Mouse (Mus musculus) gastrocnemius, postnatal 4 days (tissue): ENCODE results near the gene Gda. TPM values are rescaled to one million over a fixed set of nuclear protein-coding genes. Genes with fewer than 3 reads are reported as not detected.

Experiments used
- DNase-seq, 2 experiments: peaks; one replicate each; pipeline ENCODE4 v3.0.0; 2021 to 2022; ENCODE audit warnings: low spot score in 2 of 2, mixed read lengths in 2 of 2
- total RNA-seq, 2 experiments: library from RNA; stranded (reverse); gene quantifications; 2 replicates each; pipeline ENCODE4 v1.2.3; 2021

Gda gene
- total RNA-seq, 2 experiments from 2014 or later, result 1.0 to 1.4 TPM

DNA sequence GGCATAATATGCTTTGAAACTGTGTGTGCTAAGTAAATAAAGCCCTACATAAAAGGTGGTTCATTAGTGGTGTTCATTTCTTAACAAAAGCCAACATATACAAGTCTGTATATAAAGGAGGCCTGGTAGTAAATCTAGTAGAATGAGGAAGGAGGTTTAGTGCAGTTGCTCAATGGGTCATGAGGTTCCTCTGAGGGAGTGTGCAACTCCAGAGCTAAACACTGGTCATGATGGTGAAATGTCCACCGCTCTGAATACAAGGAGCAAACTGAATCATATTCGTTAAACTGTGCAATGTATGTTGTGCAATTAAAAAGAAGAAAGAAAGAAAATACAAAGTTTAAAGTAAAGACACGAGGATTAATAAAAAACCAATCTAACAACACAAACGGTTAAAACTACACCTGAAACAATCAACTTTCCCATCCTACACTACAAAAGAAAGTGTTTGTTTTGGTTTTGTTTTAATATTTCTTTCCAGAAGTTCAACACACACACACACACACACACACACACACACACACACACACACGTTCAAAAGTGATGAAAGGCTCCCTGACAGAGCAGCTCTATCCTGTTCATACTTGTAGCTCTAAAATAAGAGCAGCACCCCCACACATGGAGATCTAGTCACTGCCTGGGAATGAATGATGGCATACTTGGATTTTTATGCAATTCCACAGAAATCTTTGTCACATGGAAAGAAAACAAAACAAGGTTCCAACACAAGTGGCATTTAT, 11.9 kb downstream of the Gda start:
- no peak for DNase-seq

DNA sequence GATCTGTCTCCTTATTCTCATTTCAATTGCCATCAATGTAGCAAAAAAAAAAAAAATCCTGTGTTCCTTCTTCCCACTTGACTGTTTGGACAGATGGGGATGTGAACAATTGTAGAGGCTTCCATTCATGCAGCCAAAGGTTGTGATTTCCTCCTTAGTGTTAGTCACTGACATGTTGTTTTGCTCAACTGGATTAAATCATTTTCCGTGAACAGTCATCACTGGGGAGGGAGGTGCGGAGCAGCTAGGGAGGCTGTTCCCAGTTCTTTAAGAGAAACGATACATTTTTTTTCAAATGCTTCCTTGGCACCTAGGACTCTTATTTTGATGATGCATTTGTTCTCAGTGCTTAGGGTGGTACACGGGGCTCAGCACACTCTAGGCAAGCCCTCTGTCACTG, 15.8 kb downstream of the Gda start:
- no peak for DNase-seq

DNA sequence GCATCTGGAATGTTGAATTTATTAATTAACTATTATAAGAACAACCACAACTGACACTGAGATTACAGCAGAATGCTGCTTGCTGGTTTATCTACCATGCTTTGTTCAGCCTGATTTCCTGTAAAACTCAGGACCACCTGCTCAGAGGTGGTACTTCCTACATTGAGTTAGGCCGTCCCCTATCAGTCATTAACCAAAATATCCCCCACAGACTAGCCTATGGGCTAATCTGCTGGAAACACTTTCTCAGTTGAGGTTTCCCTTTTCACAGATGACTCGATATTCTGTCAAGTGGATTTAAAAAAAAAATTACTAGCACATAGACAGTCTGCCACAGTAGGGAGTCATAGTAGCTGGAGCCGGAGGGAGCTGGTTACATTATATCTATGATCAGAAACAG, 31.5 kb downstream of the Gda start:
- no peak for DNase-seq

DNA sequence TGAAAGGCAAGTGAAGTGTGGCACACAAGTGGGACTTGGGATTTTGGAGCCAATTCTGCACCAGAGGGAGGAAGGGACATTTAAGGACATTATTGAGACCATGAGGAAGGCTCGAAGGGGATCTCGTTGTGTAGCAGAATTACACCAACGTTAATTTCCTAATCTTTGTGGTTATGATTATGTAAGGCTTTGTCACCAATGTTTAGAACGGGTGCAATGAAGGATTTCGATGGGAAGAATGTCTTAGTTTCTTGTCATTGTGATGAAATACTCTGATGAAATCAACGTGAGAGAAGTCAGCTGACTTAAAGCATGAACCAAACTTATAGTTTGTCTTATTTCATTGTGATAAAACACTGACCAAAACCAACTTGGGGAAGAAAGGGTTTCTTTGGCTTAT, 32.4 kb downstream of the Gda start:
- DNase-seq, result no peak

DNA sequence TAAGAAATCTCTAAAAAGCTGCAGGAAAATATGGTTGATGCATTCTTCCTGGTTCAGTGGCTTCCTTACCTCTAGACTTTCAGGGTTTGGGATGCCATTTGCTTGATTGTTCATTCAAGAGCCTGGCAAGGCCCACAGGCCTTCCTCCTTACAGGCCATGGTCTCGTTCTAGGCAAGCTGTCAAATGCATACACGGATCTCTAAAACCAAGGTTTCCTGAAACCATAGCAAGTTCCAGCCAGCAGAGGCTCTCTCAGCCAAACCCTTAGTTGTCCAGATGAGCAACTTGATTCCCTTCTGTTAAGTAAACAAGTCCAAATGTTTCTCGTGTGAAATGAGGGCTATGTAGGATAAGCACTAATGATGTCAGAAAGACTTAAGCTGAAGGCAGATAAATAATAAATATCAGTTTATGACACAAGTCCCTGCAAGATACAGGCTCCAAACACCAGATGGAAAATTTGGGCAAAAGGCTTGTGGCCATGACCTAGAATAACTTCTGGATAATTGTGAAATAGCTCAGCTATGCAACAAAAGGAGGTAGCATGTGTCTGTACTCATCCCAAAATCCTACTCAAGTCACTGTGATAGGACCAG, 34.0 kb downstream of the Gda start:
- no peak for DNase-seq

DNA sequence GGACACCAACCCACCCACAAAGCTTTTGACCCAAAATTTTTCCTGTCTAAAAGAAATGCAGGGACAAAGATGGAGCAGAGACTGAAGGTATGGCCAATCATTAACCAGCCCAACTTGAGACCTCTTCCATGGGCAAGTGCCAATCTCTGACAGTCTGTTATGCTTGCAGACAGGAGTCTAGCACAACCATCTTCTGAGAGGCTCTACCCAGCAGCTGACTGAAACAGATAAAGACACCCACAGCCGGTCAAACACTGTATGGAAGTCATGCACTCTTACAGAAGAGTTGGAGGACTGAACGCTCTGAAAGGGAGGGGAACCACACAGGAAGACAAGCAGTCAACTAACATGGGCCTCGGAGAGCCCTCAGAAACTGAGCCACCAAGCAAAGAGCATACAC, 36.7 kb downstream of the Gda start:
- DNase-seq, result no peak

DNA sequence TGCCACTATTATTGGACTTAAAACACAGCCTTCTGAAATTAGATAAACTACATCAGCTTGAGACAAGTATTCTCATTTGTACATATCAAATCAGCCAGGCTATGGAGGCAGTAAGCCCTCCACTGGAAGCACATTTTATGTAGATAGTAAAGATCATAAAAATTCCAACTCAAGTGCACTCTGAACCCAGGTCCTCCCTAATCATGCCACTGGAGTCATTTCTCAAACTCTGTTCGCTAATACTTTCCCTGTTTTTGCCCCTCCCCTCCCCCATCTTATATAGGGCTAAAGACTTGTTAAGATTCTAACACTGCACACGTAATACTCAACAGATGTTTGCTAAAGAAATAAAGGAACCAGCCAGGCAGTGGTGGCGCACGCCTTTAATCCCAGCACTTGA, 39.9 kb downstream of the Gda start:
- no peak for DNase-seq

DNA sequence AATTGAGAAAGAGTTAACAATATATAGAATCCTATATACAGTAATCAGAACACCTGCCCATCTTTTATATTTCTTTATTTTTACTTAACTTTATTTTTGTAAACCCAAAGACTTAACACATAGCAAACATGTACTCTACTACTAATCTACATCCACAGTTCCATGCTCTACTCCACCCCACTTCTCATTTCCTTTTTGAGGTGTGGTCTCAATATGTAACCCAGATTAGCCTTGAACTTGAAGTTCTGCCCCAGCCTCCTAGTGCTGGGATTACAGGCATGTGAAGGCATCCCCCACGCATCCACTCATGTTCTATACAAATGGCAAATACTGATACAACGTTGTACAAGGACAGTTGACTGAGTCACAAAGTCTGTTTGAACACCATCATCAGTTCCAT, 40.4 kb downstream of the Gda start:
- DNase-seq, result no peak

DNA sequence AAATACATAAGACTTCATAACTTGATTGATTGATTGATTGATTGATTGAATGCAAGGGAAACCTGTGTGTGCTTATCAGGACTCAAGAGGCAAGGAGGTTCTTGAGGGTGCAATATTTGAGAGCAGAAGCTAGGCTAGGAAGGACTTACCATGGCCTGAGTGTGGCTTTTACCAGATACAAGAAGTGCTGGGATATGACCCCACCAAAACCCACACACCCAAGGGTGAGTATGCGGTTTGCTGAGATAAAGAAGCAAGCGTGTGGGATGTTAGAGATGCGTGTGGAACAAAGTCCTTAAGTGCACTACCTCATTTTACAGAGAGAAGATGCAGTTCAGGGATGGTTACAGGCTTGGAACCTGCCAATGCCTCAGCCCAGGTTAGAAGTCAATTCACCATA, 41.0 kb downstream of the Gda start:
- no peak for DNase-seq

DNA sequence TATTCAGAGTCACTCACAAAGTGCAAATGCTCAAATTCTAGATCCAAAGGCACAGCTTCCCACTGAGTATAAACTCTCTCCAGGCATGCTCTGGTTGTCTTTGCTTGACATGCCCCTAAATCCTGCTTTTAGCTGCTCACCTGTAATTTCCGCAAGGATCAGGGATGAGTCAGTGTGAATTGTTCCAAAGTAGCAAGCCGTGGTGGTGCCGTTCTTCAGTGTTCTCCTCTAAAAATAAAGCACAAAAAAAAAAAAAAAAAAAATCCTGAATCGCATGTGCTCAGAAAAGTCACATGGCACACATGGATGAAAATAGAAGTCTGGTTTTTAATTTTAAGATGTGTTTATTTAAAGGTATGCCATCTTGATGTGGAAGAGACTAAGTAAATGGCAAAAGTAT, 47.9 kb downstream of the Gda start:
- DNase-seq, result no peak

DNA sequence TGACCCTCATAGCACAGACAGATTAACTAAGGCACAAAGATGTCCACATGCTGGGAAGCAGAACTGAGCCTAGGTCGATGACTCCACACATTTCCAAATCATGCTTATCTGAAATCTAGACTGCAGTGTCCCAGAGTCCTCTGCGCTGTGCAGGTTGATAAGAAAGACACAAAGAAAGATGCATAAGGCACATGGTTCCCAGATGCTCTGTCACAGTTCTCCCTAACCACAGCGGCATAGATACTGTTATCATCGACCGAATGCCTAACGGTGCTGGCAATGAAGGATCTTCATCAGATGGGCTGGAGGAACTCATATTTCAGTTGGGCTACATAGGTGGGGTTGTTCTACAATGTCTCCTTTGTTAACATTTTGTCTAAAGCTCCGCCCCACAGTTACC, 49.5 kb downstream of the Gda start:
- no peak for DNase-seq

DNA sequence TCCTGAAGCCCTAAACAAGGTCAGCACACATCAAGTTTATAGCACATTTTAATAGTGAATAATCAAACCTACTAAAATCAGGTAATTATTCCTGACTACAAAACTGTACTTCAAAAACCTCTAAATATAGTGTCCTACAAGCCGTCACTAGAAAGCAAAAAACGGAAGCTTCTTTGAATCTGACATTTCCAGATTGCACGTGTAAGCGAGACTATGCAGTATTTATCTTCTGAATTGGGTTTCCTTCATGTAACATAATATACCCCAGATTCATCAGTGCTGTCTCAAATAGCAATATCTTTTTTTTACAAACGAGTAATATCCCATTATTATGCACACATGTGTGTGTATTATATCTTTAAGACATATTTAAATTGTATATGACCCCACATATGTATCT, 54.8 kb downstream of the Gda start:
- DNase-seq, result no peak

DNA sequence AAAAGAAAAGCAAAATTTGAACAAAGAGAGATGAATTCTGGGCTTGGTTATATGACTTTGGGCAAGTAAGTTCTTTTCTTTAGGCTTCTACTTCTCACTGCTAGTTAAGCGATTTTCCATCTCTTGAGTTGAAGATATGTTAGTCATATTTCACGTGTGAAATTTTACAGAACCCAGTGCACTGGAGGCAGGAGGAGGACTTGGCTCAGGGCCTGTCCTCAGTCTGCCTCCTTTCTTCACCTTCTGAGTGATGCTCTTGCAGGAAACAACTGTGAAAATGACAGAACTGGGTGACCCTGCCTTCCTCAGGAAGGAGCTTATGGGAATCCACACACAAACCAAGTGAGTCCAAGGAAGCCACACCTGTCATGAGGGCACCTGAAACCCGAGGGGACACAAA, 57.9 kb downstream of the Gda start:
- DNase-seq, result no peak

DNA sequence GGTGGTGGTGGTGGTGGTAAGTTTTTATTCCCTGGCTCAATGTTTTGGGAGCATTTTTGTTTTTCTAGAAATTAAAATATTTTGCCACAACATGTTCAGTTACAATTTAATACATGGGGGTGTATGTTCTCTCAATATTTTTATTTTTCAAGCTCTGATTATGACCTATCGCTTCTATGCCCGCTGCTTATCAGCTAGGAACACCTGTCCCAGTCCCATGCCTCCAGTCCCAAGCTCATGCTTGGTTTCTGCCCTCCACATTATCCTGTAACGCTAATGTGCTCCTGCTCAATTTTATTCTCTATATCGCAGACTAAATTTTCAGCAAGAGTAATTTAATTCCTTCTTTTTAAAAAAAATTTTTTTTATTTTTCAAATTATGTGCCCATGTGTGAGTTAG, 64.1 kb downstream of the Gda start:
- no peak for DNase-seq

DNA sequence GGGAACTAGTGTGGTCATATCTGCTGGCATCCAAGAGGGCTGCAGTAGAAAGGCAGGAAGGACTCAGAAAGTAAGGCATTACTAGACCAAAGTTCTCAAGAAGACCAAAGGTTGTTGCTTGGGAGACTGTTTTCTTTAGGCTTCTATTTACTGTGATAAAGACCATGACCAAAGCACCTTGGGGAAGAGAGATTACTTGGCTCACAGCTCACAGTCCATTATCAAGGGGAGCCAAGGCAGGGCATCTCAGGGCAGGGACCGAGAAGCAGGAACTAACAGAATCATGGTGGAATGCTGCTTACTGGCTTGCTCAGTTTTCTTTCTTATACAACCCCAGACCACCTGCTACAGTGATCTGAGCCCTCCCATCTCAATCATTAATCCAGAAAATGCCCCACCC, 65.9 kb downstream of the Gda start:
- DNase-seq, result no peak

DNA sequence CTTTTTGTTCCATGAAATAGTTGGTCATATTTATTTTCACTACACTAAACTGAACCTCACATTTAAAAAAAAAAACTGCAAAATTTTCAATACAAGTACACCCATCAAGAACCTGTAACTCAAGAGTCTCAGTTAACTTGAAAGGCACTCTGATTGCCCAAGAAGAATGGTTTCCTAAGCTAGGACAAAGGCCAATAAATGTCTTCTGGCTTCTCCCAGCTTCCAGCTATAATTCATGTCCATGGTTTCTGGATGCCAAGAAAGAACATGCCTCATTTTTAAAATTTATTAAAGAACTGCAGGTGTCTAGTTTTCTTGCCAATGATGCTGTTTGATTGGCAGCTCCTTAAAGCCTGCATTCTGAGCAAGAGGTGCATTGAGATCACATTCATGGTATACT, 75.3 kb downstream of the Gda start:
- no peak for DNase-seq

DNA sequence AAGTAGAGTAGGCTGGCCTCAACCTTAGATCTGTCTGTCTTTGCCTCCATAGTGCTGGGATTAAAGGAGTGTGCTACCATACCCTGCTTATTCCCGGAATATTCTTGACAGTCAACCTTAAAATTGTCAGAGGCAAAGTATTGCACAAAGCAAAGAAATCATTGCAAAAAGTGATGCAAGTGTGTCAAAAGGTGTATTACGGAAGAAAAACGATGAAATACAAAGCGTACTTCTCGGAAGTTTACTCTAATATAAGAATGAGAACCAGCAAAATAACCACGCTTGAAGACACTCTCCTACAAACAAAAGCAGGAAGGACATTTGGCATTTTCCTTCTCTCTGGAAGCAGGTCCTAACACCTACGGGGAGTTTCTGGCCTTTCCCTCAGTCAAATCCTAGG, 76.9 kb downstream of the Gda start:
- no peak for DNase-seq

DNA sequence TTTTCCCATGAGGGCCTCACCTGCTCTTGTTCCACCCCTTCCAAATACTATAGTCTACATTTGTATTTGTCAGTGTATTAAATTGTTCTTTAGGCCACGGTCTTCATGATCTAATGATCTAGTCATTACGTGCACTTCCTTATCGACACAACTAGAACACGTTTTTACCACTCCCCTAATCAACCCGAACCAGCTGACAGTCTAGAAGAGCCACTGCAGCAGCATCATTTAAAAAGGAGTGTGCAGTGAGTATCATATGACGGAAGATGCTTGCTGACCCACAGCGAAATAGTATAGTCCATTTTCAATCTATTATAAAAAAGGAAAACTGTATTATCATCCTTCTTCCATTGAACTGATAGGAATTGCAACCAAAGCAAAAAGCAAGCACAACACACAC, 82.3 kb downstream of the Gda start:
- no peak for DNase-seq

DNA sequence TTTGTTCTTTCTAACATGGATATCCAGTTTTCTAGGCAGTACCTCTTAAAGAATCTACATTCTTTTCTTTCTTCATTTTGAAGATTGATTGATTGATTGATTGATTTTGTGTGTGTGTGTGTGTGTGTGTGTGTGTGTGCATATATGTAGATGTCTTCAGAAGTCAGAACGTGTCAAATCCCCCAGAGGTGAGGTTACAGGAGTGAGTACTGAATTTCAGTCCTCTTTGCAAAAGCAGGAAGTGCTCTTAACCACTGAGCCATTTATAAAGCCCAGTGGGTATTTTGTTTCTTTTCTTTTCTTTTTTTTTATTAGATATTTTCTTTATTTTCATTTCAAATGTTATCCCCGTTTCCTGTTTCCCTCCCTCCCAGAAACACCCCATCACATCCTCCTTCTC, 86.4 kb downstream of the Gda start:
- DNase-seq, result no peak

DNA sequence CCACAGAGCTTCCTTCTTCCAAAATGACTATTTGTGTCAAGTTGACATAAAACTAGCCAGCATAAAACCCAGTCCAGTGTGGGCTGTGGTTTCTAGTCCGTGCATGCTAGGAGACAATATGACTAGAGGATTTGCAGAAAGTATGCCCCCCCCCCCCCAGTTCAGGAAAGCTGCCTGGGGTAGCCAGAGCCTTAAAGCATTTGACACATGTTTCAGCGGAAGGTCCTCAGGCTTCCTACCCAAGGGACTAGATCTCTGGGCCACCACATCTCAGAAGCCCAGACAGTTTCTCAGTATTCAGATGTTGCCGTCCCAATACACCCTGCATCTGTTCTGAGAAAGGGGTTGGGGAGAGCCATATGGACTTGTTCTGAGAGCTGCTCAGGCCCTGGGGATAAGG, 89.0 kb downstream of the Gda start:
- no peak for DNase-seq

DNA sequence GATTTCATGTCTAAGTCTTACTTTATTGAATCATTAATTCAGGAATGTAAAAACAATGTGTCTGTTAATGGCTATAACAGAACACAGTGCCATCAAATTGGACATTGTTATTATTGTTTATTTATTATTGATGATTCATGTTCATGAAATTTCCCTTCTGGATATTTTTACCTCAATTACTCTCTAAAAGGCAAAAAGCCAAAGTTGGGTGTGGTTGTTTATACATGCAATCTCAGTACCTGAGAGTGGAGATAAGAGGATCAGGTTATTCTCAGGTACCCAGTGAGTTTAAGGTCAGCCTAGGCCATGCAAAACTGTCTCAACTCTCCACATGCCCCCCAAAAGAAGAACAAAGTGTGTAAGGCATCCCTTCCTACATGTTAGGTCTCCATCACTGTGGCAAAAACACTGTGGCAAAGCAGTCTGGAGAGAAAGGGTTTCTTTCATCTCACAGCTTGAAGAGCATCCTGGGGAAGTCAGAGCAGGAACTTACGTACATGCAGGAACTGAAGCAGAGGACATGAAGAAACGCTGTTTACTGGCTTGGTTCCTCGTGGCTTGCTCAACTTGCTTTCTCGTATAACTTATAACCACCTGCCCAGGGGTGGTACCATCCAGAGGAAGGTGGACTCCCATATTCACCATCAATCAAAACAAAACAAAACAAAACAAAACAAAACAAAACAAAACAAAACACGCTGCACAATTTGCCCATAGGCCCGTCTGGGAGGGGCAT, 89.6 kb downstream of the Gda start:
- no peak for DNase-seq

DNA sequence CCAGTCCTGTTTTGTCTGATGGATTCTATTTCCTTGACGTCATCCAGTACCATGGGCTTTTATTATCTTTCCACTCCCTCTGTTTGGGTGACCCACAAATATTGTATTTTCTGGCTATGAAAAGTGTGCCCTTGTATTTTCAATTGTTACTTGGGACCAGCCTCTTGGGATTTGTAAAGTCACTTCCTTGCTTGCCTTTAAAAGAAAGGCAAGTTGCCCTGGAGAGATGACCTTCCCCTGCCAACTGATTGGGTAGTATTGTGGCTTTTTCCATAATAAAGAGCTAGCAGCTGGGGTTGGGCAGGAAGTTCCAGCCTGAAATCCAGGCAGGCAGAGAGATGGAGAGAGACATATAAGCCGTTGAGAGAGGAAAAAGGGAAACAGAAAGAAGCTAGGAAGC, 91.5 kb downstream of the Gda start:
- no peak for DNase-seq

DNA sequence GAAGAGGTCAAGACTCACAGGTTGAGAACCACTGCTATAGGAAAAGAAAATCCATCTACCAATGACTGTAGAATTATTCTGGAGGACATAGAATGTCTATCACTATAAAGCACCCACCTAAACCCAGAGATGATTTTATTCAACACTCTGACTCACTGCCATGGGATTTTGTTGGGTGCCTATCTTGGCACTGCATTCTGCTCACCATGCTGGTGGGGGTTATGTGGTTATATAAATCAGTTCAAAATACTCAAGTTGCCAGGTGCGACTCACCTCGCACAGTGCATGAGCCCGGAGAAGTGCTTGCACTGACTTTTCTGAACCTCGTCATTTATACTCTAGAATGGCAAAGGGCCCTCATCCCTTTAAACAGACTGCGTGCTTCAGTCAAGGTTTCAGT, 94.0 kb downstream of the Gda start:
- DNase-seq, result no peak
